In genomic region chr19:44248081-44248853, GRCm38 (mm10) we compare ENCODE assay signal across 7 mouse cellular contexts. TPM values are rescaled to one million over a fixed set of nuclear protein-coding genes. Genes with fewer than 3 reads are reported as not detected.
DNase-seq lines count a peak whose midpoint lies in the region; ATAC-seq lines count a peak whose summit lies in the region.

No protein-coding gene starts in this region.

- H3K4me2 ChIP-seq in midbrain, embryonic 13.5 days (replicated peaks): peak overlapping the region; percentile 74

- no peaks in the 10 kb centered on the region for H3K9me3 ChIP-seq in embryonic facial prominence, embryonic 10.5 days
- H3K9me3 ChIP-seq in limb, embryonic 10.5 days (replicated peaks): no peaks in the 10 kb centered on the region
- H3K9me3 ChIP-seq in midbrain, embryonic 13.5 days: no peaks in the 10 kb centered on the region

- H3K36me3 ChIP-seq in embryonic facial prominence, embryonic 10.5 days (replicated peaks): no peaks in the 10 kb centered on the region
- no peaks in the 10 kb centered on the region for H3K36me3 ChIP-seq in limb, embryonic 10.5 days
- no peaks in the 10 kb centered on the region for H3K36me3 ChIP-seq in midbrain, embryonic 13.5 days

- H3K9ac ChIP-seq in midbrain, embryonic 13.5 days (replicated peaks): peak overlapping the region; percentile 72

- peak; percentile 97 for DNase-seq in adrenal gland, postnatal 10 days
- DNase-seq in embryonic facial prominence, embryonic 10.5 days (ENCODE audit: low spot score): peak; percentile 100
- peak; percentile 95 for DNase-seq in kidney, adult 11 months
- DNase-seq in limb, embryonic 10.5 days (ENCODE audit: low spot score): peak; percentile 99
- peak; percentile 89 for DNase-seq in spleen, adult 12 weeks (ENCODE audit: low spot score)

- WGBS in embryonic facial prominence, embryonic 10.5 days: 3% methylated on average over 36 of the region's 36 CpGs
- WGBS in limb, embryonic 10.5 days: 3% methylated on average over 36 of the region's 36 CpGs
- WGBS in midbrain, embryonic 13.5 days: 3% methylated on average over 36 of the region's 36 CpGs

- peak; percentile 99 for ATAC-seq in granulocyte monocyte progenitor cell, adult 5-6 weeks (replicated peaks; ENCODE audit: poor library complexity, severe bottlenecking)
- peak; percentile 98 for ATAC-seq in midbrain, embryonic 13.5 days

- H3K4me3 ChIP-seq in embryonic facial prominence, embryonic 10.5 days: peak overlapping the region; percentile 61
- H3K4me3 ChIP-seq in limb, embryonic 10.5 days: peak overlapping the region; percentile 55
- H3K4me3 ChIP-seq in midbrain, embryonic 13.5 days (replicated peaks): peak overlapping the region; percentile 49

- peaks cover 3% of the 10 kb centered on the region; the same call in 1 of the 2 replicates for H3K27me3 ChIP-seq in embryonic facial prominence, embryonic 10.5 days (replicated peaks; ENCODE audit: low read depth, poor library complexity, severe bottlenecking)
- no peaks in the 10 kb centered on the region for H3K27me3 ChIP-seq in limb, embryonic 10.5 days (ENCODE audit: low read depth, poor library complexity, severe bottlenecking)
- no peaks in the 10 kb centered on the region for H3K27me3 ChIP-seq in midbrain, embryonic 13.5 days

- H3K4me1 ChIP-seq in embryonic facial prominence, embryonic 10.5 days: peaks cover 55% of the 10 kb centered on the region
- peaks cover 44% of the 10 kb centered on the region for H3K4me1 ChIP-seq in limb, embryonic 10.5 days
- peaks cover 28% of the 10 kb centered on the region for H3K4me1 ChIP-seq in midbrain, embryonic 13.5 days (replicated peaks)

- H3K27ac ChIP-seq in embryonic facial prominence, embryonic 10.5 days (replicated peaks): peak overlapping the region; percentile 92
- peak overlapping the region; percentile 87 for H3K27ac ChIP-seq in limb, embryonic 10.5 days
- H3K27ac ChIP-seq in midbrain, embryonic 13.5 days: peak overlapping the region; percentile 90

RNA-seq across cellular contexts. Expression of gene Scd3, which starts 45.2 kb away (rescaled TPM):
- under 1 TPM in 1 of 2 experiments, not detected in 1; 0.21 TPM for total RNA-seq in adrenal gland, postnatal 10 days (2021)
- polyA plus RNA-seq in embryonic facial prominence, embryonic 10.5 days (2016; fragmentation: Nextera tagmentation; extraction: Ambion mirVana): 0.48 and 0.64 TPM in 2 replicates
- total RNA-seq in granulocyte monocyte progenitor cell, adult 5-6 weeks (2014; fragmentation: Nextera tagmentation): not detected in 2 replicates
- not detected in 2 replicates for total RNA-seq in granulocyte monocyte progenitor cell, adult 5-6 weeks (2017)
- 0.41 TPM in 1 of 2 replicates, not detected in the other for polyA plus RNA-seq in limb, embryonic 10.5 days (2016; fragmentation: Nextera tagmentation; extraction: Ambion mirVana)
- polyA plus RNA-seq in midbrain, embryonic 13.5 days (2015; fragmentation: Nextera tagmentation; extraction: Ambion mirVana): 2.0 and 3.4 TPM in 2 replicates

RNA-seq across cellular contexts. Expression of gene Scd2, which starts 45.2 kb away (rescaled TPM):
- total RNA-seq in adrenal gland, postnatal 10 days (2021): 100 to 1,000 TPM; 226 to 239 TPM
- 324 and 353 TPM in 2 replicates for polyA plus RNA-seq in embryonic facial prominence, embryonic 10.5 days (2016; fragmentation: Nextera tagmentation; extraction: Ambion mirVana)
- total RNA-seq in granulocyte monocyte progenitor cell, adult 5-6 weeks (2014; fragmentation: Nextera tagmentation): 91.6 and 93.4 TPM in 2 replicates
- 108 and 109 TPM in 2 replicates for total RNA-seq in granulocyte monocyte progenitor cell, adult 5-6 weeks (2017)
- polyA plus RNA-seq in limb, embryonic 10.5 days (2016; fragmentation: Nextera tagmentation; extraction: Ambion mirVana): 324 and 335 TPM in 2 replicates
- polyA plus RNA-seq in midbrain, embryonic 13.5 days (2015; fragmentation: Nextera tagmentation; extraction: Ambion mirVana): 254 and 259 TPM in 2 replicates

RNA-seq across cellular contexts. Expression of gene Pkd2l1, which starts 56.0 kb away (rescaled TPM):
- total RNA-seq in adrenal gland, postnatal 10 days (2021): not detected
- 0.07 and 0.19 TPM in 2 replicates for polyA plus RNA-seq in embryonic facial prominence, embryonic 10.5 days (2016; fragmentation: Nextera tagmentation; extraction: Ambion mirVana)
- total RNA-seq in granulocyte monocyte progenitor cell, adult 5-6 weeks (2014; fragmentation: Nextera tagmentation): not detected in 2 replicates
- total RNA-seq in granulocyte monocyte progenitor cell, adult 5-6 weeks (2017): not detected in 2 replicates
- polyA plus RNA-seq in limb, embryonic 10.5 days (2016; fragmentation: Nextera tagmentation; extraction: Ambion mirVana): not detected in 2 replicates
- 0.20 and 0.27 TPM in 2 replicates for polyA plus RNA-seq in midbrain, embryonic 13.5 days (2015; fragmentation: Nextera tagmentation; extraction: Ambion mirVana)

Comparison
In these comparisons a context has a peak if more than half of its experiments do, and no peak if none do; other contexts are left out.
1. Peak in every context shown above with its lines: DNase-seq, ATAC-seq, H3K4me3 ChIP-seq and H3K27ac ChIP-seq.